Mouse (Mus musculus) limb, embryonic 13.5 days (tissue): ENCODE results near the gene Tuba1b. TPM values are rescaled to one million over a fixed set of nuclear protein-coding genes. Genes with fewer than 3 reads are reported as not detected.

Source experiments
- ATAC-seq: fragments of 200-750 bp; cut with Nextera tagmentation; 2 replicates; pipeline ENCODE4 v1.8.0; 2017; ENCODE audit warnings: low read depth, moderate number of reproducible peaks, moderate TSS enrichment; ENCODE audit not compliant: low FRiP score
- H3K27ac ChIP-seq: fragments of 300-500 bp; sonication (generic); 2 replicates; pipeline ENCODE4 v1.5.1; 2015; ENCODE audit warnings: inconsistent platforms, mild to moderate bottlenecking, moderate library complexity
- H3K27me3 ChIP-seq: fragments of 300-500 bp; sonication (generic); 2 replicates; pipeline ENCODE4 v1.6.1; 2015; ENCODE audit warnings: mild to moderate bottlenecking, inconsistent platforms
- H3K36me3 ChIP-seq: fragments of 300-500 bp; sonication (generic); 2 replicates; pipeline ENCODE4 v1.6.1; 2015; ENCODE audit warnings: inconsistent platforms, mild to moderate bottlenecking, moderate library complexity
- H3K4me1 ChIP-seq: fragments of 300-500 bp; sonication (generic); 2 replicates; pipeline ENCODE4 v1.6.1; 2015; ENCODE audit warnings: inconsistent platforms
- H3K4me2 ChIP-seq: fragments of 300-500 bp; sonication (generic); replicated peaks from 2 replicates; pipeline ENCODE4 v1.6.1; 2015; ENCODE audit warnings: inconsistent platforms, mild to moderate bottlenecking, moderate library complexity
- H3K4me3 ChIP-seq: fragments of 300-500 bp; sonication (generic); 2 replicates; pipeline ENCODE4 v1.5.1; 2015; ENCODE audit warnings: moderate library complexity, mild to moderate bottlenecking, inconsistent platforms
- H3K9ac ChIP-seq: fragments of 300-500 bp; sonication (generic); 2 replicates; pipeline ENCODE4 v1.6.1; 2015; ENCODE audit warnings: mild to moderate bottlenecking, inconsistent platforms
- H3K9me3 ChIP-seq: fragments of 300-500 bp; sonication (generic); 2 replicates; pipeline ENCODE4 v1.6.1; 2016; ENCODE audit warnings: inconsistent platforms
- WGBS: fragments of 180-500 bp; shearing (Covaris S2); methylation state at CpG from one replicate; pipeline ENCODE4 v1.1.7; 2015; 5-methylcytosine and 5-hydroxymethylcytosine counted together
- polyA plus RNA-seq: library from polyadenylated mRNA; unstranded; fragments of >200 nt; fragmentation: Nextera tagmentation; extraction: Ambion mirVana; gene quantifications from 2 replicates; pipeline ENCODE4 v1.2.1, GENCODE M21; 2015

Tuba1b gene
- polyA plus RNA-seq, 1 experiment from 2014 or later: 1,683 TPM

DNA sequence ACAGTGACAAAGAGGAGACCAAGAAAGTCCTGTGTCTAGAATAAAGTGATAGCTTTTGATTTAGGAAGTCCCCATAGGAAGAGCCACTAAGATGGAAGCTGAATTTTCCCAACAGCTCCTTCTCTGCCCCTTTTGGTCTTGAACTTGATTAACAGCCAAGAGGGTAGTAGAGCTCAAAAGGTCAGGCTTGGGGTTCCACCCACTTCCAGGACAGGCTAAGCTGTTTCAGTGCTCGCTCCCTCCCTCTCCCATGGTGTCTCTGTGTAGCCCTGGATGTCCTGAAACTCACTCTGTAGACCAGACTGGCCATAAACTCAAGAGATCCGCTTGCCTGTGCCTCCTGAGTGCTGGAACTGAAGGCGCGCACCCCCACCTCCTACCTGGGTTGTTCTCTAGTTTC is 18.3 kb downstream of the Tuba1b start:
- no peak for ATAC-seq
- no peaks in the 10 kb centered on the region for H3K9me3 ChIP-seq
- 86% methylated on average over 4 of the region's 4 CpGs for WGBS
- no peaks in the 10 kb centered on the region for H3K27me3 ChIP-seq
- no peak overlapping the region for H3K27ac ChIP-seq
- H3K4me3 ChIP-seq: peak overlapping the region; percentile 83
- H3K36me3 ChIP-seq: peaks cover 42% of the 10 kb centered on the region
- peaks cover 29% of the 10 kb centered on the region for H3K4me1 ChIP-seq
- H3K4me2 ChIP-seq: peak overlapping the region; percentile 85
- peak overlapping the region; percentile 88 for H3K9ac ChIP-seq

DNA sequence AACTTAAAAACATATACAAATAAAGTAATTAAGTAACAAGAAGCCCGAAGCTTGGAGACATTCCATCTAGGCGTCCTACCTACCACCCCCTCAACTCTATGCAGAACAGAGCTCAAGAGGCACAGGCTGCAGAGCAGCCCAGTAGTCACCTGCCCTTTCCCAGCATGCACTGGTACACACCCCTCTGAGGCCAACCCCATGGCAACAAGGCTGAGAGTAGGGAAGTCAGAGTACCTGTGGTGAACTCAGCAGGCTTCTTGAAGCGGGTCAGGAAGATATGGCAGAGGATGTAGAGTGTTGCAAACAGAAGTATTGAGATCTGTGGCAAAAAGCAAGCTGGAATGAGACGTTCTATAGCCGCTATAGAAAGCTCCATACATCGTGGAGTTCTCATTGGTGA is 19.5 kb downstream of the Tuba1b start:
- H3K27me3 ChIP-seq: no peaks in the 10 kb centered on the region
- no peaks in the 10 kb centered on the region for H3K9me3 ChIP-seq
- no peak overlapping the region for H3K9ac ChIP-seq
- H3K4me2 ChIP-seq: no peak overlapping the region
- H3K4me3 ChIP-seq: no peak overlapping the region
- H3K4me1 ChIP-seq: peaks cover 29% of the 10 kb centered on the region
- 94% methylated on average over 6 of the region's 6 CpGs for WGBS
- no peak for ATAC-seq
- peaks cover 53% of the 10 kb centered on the region for H3K36me3 ChIP-seq
- H3K27ac ChIP-seq: no peak overlapping the region

DNA sequence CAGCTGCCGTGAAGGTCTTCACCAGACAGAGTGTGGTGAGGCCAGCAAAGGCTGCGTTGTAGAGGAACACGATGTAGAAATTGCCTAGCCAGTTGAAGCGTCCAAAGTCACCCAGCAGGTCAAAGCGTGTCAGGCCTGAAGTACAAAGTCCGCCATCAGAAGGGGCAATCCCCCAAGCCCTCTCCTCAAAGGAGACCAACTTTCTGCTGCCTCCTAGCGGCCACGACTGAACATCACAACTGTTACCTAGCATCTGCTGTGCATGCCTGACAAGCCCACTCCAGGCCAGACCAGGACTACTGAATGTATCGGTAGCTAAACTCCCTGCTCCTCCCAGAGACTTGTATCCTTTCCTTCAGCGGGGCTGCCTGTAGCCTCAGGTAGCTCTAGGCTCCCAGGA is 29.7 kb downstream of the Tuba1b start:
- Histone ChIP-seq H3K4me1 (no peaks in the 10 kb centered on the region), H3K4me3 (no peak overlapping the region), H3K27me3 (peaks cover 13% of the 10 kb centered on the region), H3K27ac (no peak overlapping the region), H3K4me2 (no peak overlapping the region), H3K36me3 (peaks cover 70% of the 10 kb centered on the region), H3K9ac (no peak overlapping the region), H3K9me3 (no peaks in the 10 kb centered on the region)
- WGBS: 29% methylated on average over 10 of the region's 10 CpGs
- ATAC-seq: no peak

DNA sequence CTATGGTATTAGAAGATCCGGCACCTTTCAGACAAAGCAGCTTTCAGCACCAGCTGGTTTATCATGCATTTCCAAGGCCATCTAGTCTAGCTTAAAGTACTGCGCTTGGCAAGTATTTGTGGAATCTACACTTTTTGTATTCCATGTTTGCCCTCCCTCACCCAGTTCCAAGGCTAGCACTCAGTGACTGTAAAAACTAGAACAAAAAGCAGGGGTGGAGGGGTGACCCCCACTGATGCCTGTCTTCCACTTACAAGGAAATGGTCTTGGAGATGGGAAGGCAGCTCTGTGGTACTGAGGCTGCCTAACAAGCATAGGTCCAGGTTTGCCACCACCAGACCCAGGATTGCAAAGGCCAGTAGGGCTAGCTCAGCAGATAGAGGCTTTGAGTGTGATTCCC is 31.8 kb downstream of the Tuba1b start:
- 96% methylated on average over 2 of the region's 2 CpGs for WGBS
- ATAC-seq: no peak
- Histone ChIP-seq H3K9me3 (no peaks in the 10 kb centered on the region), H3K4me1 (peaks cover 10% of the 10 kb centered on the region), H3K27me3 (peaks cover 34% of the 10 kb centered on the region), H3K9ac (no peak overlapping the region), H3K36me3 (peaks cover 49% of the 10 kb centered on the region), H3K4me2 (no peak overlapping the region), H3K27ac (no peak overlapping the region), H3K4me3 (no peak overlapping the region)

DNA sequence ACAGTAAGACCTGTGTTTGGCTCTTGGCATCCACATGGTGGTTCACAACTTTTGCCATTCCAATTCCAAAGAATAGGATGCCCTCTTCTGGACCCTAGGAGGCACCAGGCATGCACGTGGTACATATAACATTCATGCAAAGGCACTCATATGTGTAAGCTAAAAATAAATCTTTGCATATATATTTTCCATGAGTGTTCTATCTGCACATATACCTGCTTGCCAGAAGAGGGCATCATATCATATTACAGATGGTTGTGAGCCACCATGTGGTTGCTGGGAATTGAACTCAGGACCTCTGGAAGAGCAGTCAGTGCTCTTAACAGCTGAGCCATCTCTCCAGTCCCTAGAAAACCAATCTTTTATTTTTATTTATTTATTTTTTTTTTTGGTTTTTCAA is 32.8 kb downstream of the Tuba1b start:
- WGBS: 55% methylated on average over 1 of the region's 1 CpGs
- no peak overlapping the region for H3K4me3 ChIP-seq
- no peak overlapping the region for H3K4me2 ChIP-seq
- H3K9me3 ChIP-seq: no peaks in the 10 kb centered on the region
- ATAC-seq: no peak
- H3K36me3 ChIP-seq: peaks cover 39% of the 10 kb centered on the region
- H3K27me3 ChIP-seq: peaks cover 45% of the 10 kb centered on the region
- H3K4me1 ChIP-seq: peaks cover 16% of the 10 kb centered on the region
- H3K27ac ChIP-seq: no peak overlapping the region
- no peak overlapping the region for H3K9ac ChIP-seq

DNA sequence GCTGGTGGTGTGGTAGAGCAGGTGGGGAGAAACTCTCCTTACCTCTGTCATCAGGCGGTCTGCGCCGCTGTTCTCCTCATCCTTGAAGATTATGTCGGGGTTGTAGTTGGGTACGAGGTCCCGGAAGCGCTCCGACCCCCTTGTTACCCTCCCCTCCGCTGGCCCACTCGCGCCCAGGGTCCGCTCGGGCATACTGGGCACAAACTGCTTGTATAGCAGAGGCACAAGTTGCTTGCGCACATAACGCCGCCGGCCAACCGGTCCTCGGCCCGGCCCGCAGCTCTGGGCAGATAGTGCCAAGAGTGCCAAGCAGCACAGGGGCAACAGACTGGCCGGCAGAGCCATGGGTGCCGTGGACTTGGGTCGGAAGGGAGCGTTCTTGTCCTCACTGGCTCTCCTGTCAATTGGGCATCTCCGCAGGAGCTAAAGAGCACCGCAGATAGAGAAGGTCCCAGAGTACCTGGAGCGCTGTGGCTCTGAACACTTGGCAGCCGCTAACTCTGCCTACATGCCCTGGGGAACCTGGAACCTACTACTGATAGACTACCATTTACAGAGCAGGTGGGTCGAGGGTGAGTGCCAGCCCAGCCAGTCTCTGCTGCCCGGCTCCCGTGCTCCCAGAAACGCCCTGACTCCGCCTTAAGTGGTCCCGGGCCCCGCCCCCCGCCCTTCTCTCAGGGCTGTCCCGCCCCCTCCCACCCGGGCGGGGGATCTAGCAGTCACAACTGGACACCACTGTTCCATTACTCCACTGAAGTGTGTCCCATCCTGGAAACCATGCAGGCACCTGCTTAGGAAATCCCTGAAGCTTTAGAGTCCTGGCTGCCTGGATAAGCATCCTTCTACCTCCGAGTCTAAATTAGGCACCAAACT is 36.2 kb downstream of the Tuba1b start, which contains the start of gene Dhh:
Dhh (minus strand) TSS at position 613 of the 873 bp plus-strand sequence.
- Histone ChIP-seq H3K4me1 (peaks cover 45% of the 10 kb centered on the region), H3K4me3 (peak within 1 kb of the TSS; percentile 29), H3K27me3 (peaks cover 78% of the 10 kb centered on the region), H3K27ac (no peak within 1 kb of the TSS), H3K9ac (0 out of 2 replicates have a peak within 1 kb of the TSS, but pooled peaks have one; percentile 31), H3K4me2 (peak within 1 kb of the TSS; percentile 55), H3K9me3 (no peaks in the 10 kb centered on the region), H3K36me3 (peaks cover 7% of the 10 kb centered on the region)
- no peak for ATAC-seq
- WGBS: under 1% methylated on average over 41 of the region's 41 CpGs

DNA sequence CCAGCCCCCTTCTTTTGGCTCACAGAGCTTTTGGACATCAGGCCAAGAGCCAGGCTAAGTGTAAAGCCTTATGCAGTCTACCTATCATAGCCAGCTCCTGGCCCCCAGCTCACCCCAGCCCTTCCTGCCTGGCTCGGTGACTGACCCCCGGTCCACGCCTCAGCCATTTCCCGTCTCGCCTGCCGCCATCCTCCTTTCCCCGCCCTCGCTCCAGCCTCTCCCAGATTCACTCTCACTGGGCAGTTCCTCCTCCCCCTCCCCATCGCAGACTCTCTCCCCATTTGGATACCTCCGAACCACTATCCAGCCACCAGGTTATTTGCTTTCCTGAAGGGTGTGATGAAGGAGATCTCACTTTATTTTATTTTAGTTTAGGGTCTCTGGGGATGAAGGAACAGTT is 36.9 kb downstream of the Tuba1b start:
- 0 out of 2 replicates have a peak, but pooled peaks cover under 1% of the 10 kb centered on the region for H3K36me3 ChIP-seq
- no peak overlapping the region for H3K27ac ChIP-seq
- no peak overlapping the region for H3K9ac ChIP-seq
- no peak for ATAC-seq
- H3K27me3 ChIP-seq: peaks cover 85% of the 10 kb centered on the region
- H3K9me3 ChIP-seq: no peaks in the 10 kb centered on the region
- WGBS: 3% methylated on average over 10 of the region's 10 CpGs
- H3K4me3 ChIP-seq: peak overlapping the region; percentile 29
- peak overlapping the region; percentile 55 for H3K4me2 ChIP-seq
- H3K4me1 ChIP-seq: peaks cover 45% of the 10 kb centered on the region

DNA sequence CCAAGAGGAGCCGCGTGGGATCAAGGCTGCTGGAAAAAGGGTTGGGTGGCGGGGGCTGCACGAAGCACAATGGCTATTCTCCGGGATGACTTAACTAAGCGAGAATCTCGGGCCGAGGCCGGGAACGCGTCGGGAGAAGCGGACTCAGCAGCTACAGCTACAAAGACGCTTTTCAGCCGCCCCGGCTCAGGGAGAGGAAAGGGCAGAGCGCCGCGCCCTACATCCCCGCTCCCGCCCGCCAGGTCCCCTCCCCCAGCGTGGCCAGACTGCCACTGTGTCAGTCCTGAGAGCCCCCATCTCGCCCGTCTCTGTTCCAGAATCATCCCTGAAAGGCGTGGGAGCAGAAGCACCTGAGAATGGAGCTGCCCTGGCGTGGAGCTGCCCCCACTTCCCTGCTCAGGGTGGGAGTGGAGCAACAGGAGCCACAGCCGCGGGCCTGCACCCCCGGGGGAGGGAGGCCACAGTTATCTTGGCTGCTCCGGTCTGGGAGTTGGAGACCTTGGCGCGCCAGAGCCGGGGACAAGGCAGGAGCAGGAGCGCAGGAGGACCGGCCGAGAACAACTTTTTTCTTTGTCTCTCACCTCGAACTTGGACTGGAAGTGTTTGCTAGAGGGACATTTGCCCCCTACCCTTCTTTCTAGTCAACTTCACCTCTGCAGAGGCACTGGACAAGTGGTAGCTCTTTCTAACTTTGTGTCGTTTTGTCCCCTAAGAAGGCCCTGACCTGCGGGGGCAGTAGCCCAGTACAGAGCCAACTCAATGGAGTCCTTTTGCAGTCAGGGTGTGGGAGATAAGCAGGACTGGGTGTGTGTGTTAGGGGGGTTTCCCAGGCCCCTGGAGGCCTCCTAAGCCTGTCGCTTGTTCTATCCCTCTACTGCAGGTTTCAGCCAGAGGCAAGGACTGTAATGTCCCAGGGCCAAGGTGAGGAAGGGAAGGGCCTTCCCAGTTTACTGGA is 38.5 kb downstream of the Tuba1b start:
- WGBS: 3% methylated on average over 41 of the region's 41 CpGs
- Histone ChIP-seq H3K4me3 (peak overlapping the region; percentile 58), H3K9ac (peak overlapping the region; percentile 58), H3K36me3 (no peaks in the 10 kb centered on the region), H3K4me1 (peaks cover 45% of the 10 kb centered on the region), H3K4me2 (peak overlapping the region; percentile 99), H3K9me3 (no peaks in the 10 kb centered on the region), H3K27me3 (peaks cover 98% of the 10 kb centered on the region), H3K27ac (0 out of 2 replicates have a peak overlapping the region, but pooled peaks have one; percentile 22)
- no peak for ATAC-seq

DNA sequence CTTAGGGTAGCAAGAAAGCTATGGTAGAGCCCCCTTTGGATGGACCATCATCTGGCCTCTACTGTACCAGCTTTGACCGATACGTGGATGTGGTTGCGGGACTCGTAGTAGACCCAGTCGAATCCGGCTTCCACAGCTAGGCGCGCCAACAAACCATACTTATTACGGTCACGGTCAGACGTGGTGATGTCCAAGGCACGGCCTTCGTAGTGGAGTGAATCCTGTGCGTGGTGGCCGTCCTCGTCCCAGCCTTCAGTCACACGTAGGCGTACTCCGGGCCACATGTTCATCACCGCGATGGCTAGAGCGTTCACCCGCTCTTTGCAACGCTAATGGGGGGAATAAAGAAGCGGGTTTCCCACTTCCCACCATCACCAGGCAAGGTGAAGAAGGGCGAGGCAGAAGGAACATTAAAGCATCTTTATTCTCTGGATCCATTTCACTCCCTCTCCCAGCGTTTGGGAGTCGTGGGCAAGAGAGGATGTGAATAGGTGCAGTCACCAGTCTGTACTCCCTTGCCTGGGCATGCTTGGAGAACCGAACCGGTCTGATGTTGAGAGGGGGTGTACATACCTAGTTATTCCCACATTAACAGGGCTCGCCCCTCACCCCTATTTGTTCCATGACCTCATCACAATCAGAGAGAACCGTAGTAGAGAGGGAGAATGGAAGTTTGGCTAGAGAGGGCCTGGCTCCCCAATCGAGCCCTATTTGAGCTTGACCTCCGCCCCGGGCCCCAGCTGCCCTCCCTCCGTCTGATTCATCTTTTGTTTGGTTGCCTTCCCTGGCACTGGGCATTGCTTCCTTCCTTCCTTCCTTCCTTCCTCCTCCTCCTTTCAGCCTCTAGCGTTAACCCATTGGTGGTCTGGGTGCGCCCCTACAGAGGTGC is 39.4 kb downstream of the Tuba1b start:
- H3K9me3 ChIP-seq: no peaks in the 10 kb centered on the region
- H3K4me1 ChIP-seq: peaks cover 45% of the 10 kb centered on the region
- H3K27ac ChIP-seq: no peak overlapping the region
- peak overlapping the region; percentile 99 for H3K4me2 ChIP-seq
- 4% methylated on average over 38 of the region's 38 CpGs for WGBS
- ATAC-seq: no peak
- H3K4me3 ChIP-seq: peak overlapping the region; percentile 58
- H3K9ac ChIP-seq: peak overlapping the region; percentile 58; the same call in 1 of the 2 replicates
- H3K27me3 ChIP-seq: peaks cover 96% of the 10 kb centered on the region
- H3K36me3 ChIP-seq: no peaks in the 10 kb centered on the region

DNA sequence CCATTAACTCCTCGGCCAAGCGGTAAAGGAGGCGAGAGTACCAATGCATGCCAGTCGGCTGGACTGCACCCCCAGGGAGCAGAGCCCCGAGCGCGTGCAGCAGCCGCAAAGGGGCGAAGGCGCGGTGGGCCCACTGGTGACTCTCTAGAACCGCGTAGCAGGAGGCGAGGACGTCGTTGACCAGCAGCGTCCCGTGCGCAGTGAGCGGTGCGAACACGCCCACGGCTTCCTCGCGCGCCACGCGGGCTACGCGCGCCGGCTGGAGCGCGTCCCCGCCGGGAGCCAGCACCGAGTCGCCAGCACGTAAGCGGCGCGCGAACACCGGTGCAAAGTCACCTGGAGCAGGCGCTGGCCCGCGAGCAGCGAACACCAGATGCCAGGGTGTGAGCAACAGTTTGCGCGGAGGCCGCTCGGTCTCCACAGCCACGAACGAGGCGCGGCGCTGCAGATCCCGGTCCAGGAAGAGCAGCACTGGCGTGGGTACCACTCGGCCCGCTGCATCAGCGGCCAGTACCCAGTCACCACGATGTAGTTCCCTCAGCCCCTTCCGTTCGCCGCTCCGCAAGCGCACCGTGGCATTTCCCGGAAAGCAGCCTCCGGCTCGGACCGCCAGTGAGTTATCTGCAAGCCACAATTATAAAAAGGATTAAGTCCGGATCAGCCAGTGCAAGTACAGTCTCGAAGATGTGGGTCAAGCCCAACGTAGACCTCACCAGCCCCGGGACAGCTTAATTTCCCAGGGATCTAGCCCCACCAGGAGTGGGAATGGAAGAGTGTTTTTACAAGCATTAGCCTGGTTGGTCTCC is 40.2 kb downstream of the Tuba1b start, which contains the start of gene Rhebl1:
Rhebl1 (minus strand) TSS at position 601 of the 806 bp plus-strand sequence.
- WGBS: under 1% methylated on average over 77 of the region's 77 CpGs
- Histone ChIP-seq H3K4me2 (peak within 1 kb of the TSS; percentile 99), H3K9ac (peak within 1 kb of the TSS; percentile 74), H3K4me1 (peaks cover 45% of the 10 kb centered on the region), H3K27me3 (peaks cover 88% of the 10 kb centered on the region), H3K27ac (no peak within 1 kb of the TSS), H3K9me3 (no peaks in the 10 kb centered on the region), H3K4me3 (peak within 1 kb of the TSS; percentile 58), H3K36me3 (no peaks in the 10 kb centered on the region)
- ATAC-seq: no peak
